Mouse (Mus musculus) liver, embryonic 15.5 days (tissue): ENCODE measurements around the gene Bcam. TPM values are rescaled to one million over a fixed set of nuclear protein-coding genes. Genes with fewer than 3 reads are reported as not detected.
A peak's percentile ranks its signal among the peaks of the same experiment; 100 is the strongest.
"Not testable (repeated sequence)": the region's sequence is repeated elsewhere in the genome, so short reads cannot be mapped to it uniquely, and the experiment has no call there.

Source experiments
- ATAC-seq: fragments of 200-750 bp; cut with Nextera tagmentation; 2 replicates; pipeline ENCODE4 v1.8.0; 2017; ENCODE audit warnings: moderate number of reproducible peaks, mild to moderate bottlenecking, moderate library complexity; ENCODE audit not compliant: insufficient read depth
- H3K27ac ChIP-seq: fragments of 300-500 bp; sonication (generic); replicated peaks from 2 replicates; pipeline ENCODE4 v1.5.1; 2015; ENCODE audit warnings: mild to moderate bottlenecking, inconsistent platforms
- H3K27me3 ChIP-seq: fragments of 300-500 bp; sonication (generic); 2 replicates; pipeline ENCODE4 v1.6.1; 2015; ENCODE audit warnings: mild to moderate bottlenecking, inconsistent platforms
- H3K36me3 ChIP-seq: fragments of 300-500 bp; sonication (generic); replicated peaks from 2 replicates; pipeline ENCODE4 v1.6.1; 2015; ENCODE audit warnings: moderate library complexity, mild to moderate bottlenecking, inconsistent platforms
- H3K4me1 ChIP-seq: fragments of 300-500 bp; sonication (generic); replicated peaks from 2 replicates; pipeline ENCODE4 v1.6.1; 2015; ENCODE audit warnings: inconsistent platforms
- H3K4me2 ChIP-seq: fragments of 300-500 bp; sonication (generic); 2 replicates; pipeline ENCODE4 v1.6.1; 2015; ENCODE audit warnings: moderate library complexity, mild to moderate bottlenecking, inconsistent platforms
- H3K4me3 ChIP-seq: fragments of 300-500 bp; sonication (generic); replicated peaks from 2 replicates; pipeline ENCODE4 v1.5.1; 2015; ENCODE audit warnings: mild to moderate bottlenecking, inconsistent platforms
- H3K9ac ChIP-seq: fragments of 300-500 bp; sonication (generic); 2 replicates; pipeline ENCODE4 v1.6.1; 2015; ENCODE audit warnings: moderate library complexity, mild to moderate bottlenecking, inconsistent platforms
- H3K9me3 ChIP-seq: fragments of 300-500 bp; sonication (generic); replicated peaks from 2 replicates; pipeline ENCODE4 v1.6.1; 2016; ENCODE audit warnings: inconsistent platforms
- WGBS: fragments of 180-500 bp; shearing (Covaris S2); methylation state at CpG from one replicate; pipeline ENCODE4 v1.1.7; 2015; ENCODE audit warnings: mixed read lengths; ENCODE audit not compliant: insufficient replicate concordance; 5-methylcytosine and 5-hydroxymethylcytosine counted together
- polyA plus RNA-seq: library from polyadenylated mRNA; unstranded; fragments of >200 nt; fragmentation: Nextera tagmentation; extraction: Ambion mirVana; gene quantifications from 2 replicates; pipeline ENCODE4 v1.2.1, GENCODE M21; 2015

The Bcam gene
- polyA plus RNA-seq, 1 experiment from 2014 or later: 10.3 TPM

GRCm38 (mm10) chr7:19806356-19806969, 35.6 kb upstream of the Bcam start:
- Histone ChIP-seq H3K9ac (no peak overlapping the region), H3K27ac (no peak overlapping the region), H3K9me3 (no peaks in the 10 kb centered on the region), H3K4me3 (no peak overlapping the region), H3K4me1 (peaks cover 13% of the 10 kb centered on the region; the same call in 1 of the 2 replicates), H3K27me3 (no peaks in the 10 kb centered on the region), H3K4me2 (no peak overlapping the region), H3K36me3 (no peaks in the 10 kb centered on the region; the same call in 1 of the 2 replicates)
- 69% methylated on average over 8 of the region's 8 CpGs for WGBS
- ATAC-seq: no peak

GRCm38 (mm10) chr7:19802995-19803394, 32.2 kb upstream of the Bcam start:
- no peak overlapping the region for H3K9ac ChIP-seq
- no peaks in the 10 kb centered on the region for H3K27me3 ChIP-seq
- no peaks in the 10 kb centered on the region for H3K36me3 ChIP-seq
- H3K4me1 ChIP-seq: 0 out of 2 replicates have a peak, but pooled peaks cover 7% of the 10 kb centered on the region
- no peaks in the 10 kb centered on the region for H3K9me3 ChIP-seq
- H3K4me3 ChIP-seq: no peak overlapping the region
- H3K27ac ChIP-seq: no peak overlapping the region
- ATAC-seq: no peak
- WGBS: 20% methylated on average over 7 of the region's 7 CpGs
- no peak overlapping the region for H3K4me2 ChIP-seq

- Histone ChIP-seq H3K4me3 (no peak overlapping the region), H3K27me3 (peaks cover 16% of the 10 kb centered on the region), H3K9ac (no peak overlapping the region), H3K4me2 (no peak overlapping the region), H3K27ac (no peak overlapping the region), H3K9me3 (no peaks in the 10 kb centered on the region), H3K4me1 (0 out of 2 replicates have a peak, but pooled peaks cover 9% of the 10 kb centered on the region), H3K36me3 (no peaks in the 10 kb centered on the region)
- 18% methylated on average over 2 of the region's 2 CpGs for WGBS
- ATAC-seq: no peak
Measured at GRCm38 (mm10) chr7:19800764-19801163, 29.9 kb upstream of the Bcam start.

DNA sequence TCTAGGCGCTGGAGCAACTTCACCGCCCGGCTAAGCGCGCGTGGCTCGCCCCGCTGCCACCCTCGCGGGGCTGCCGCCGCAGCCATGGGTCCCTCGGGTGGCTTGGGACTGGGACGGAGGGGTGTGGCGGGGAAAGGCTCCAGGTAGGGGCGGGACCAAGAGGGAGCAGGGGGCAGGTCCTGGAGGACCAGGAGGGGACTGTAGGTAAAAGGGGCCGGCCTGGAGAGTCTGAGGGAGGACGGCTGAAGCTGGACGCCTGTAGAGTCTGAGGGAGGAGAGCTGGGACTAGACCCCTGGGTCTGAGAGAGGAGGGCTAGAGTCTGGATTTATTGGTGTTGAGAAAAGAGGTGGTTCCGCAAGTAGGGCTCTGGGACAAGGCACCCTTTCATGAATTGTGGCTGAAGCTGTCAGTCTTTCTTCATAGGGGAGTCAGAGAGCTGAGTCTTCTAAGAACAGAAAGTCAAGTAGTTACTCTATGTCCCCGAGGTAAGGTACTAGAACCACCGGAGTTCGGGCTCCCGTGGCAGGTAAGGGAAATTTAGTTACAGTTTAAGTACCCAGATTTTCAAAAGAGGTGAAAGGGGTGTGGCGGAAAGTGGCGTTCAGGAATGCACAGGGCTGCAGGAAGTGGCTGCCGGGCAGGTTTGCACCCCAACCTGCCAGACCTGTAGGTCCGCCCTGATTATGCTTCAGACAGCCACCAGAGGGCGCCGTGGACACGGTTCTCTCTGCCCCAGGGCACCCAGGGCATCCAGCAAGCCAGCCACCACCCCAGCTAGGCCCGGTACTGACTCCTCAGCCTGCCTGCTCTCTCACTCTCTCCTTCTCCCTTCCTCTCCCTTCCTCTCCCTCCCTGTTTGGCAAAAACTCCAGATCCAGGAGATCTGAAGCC, 26.1 kb upstream of the Bcam start, which contains the start of gene Cblc:
Gene Cblc (minus strand): TSS at position 113 of the 892 bp plus-strand sequence.
- no peak within 1 kb of the TSS for H3K9ac ChIP-seq
- H3K36me3 ChIP-seq: no peaks in the 10 kb centered on the region
- peak; percentile 75 for ATAC-seq
- H3K4me1 ChIP-seq: 0 out of 2 replicates have a peak, but pooled peaks cover 8% of the 10 kb centered on the region
- 3% methylated on average over 32 of the region's 32 CpGs for WGBS
- no peak within 1 kb of the TSS for H3K27ac ChIP-seq
- H3K9me3 ChIP-seq: no peaks in the 10 kb centered on the region
- H3K4me2 ChIP-seq: peak within 1 kb of the TSS; percentile 57
- peaks cover 23% of the 10 kb centered on the region for H3K27me3 ChIP-seq
- H3K4me3 ChIP-seq: peak within 1 kb of the TSS; percentile 42

GRCm38 (mm10) chr7:19796254-19796653, 25.4 kb upstream of the Bcam start:
- no peak overlapping the region for H3K9ac ChIP-seq
- peak overlapping the region; percentile 57 for H3K4me2 ChIP-seq
- H3K27me3 ChIP-seq: peaks cover 26% of the 10 kb centered on the region
- no peak for ATAC-seq
- whole genome bisulfite sequencing: 14% methylated on average over 18 of the region's 18 CpGs
- H3K9me3 ChIP-seq: no peaks in the 10 kb centered on the region
- no peak overlapping the region for H3K27ac ChIP-seq
- H3K4me1 ChIP-seq: 0 out of 2 replicates have a peak, but pooled peaks cover 8% of the 10 kb centered on the region
- H3K36me3 ChIP-seq: no peaks in the 10 kb centered on the region
- peak overlapping the region; percentile 42 for H3K4me3 ChIP-seq

GRCm38 (mm10) chr7:19795236-19795635, 24.4 kb upstream of the Bcam start:
- no peak for ATAC-seq
- Histone ChIP-seq H3K36me3 (no peaks in the 10 kb centered on the region), H3K4me2 (no peak overlapping the region), H3K4me1 (peaks cover 15% of the 10 kb centered on the region; the same call in 1 of the 2 replicates), H3K9me3 (no peaks in the 10 kb centered on the region), H3K9ac (no peak overlapping the region), H3K4me3 (no peak overlapping the region), H3K27me3 (peaks cover 35% of the 10 kb centered on the region), H3K27ac (no peak overlapping the region)
- 64% methylated on average over 2 of the region's 2 CpGs for WGBS

DNA sequence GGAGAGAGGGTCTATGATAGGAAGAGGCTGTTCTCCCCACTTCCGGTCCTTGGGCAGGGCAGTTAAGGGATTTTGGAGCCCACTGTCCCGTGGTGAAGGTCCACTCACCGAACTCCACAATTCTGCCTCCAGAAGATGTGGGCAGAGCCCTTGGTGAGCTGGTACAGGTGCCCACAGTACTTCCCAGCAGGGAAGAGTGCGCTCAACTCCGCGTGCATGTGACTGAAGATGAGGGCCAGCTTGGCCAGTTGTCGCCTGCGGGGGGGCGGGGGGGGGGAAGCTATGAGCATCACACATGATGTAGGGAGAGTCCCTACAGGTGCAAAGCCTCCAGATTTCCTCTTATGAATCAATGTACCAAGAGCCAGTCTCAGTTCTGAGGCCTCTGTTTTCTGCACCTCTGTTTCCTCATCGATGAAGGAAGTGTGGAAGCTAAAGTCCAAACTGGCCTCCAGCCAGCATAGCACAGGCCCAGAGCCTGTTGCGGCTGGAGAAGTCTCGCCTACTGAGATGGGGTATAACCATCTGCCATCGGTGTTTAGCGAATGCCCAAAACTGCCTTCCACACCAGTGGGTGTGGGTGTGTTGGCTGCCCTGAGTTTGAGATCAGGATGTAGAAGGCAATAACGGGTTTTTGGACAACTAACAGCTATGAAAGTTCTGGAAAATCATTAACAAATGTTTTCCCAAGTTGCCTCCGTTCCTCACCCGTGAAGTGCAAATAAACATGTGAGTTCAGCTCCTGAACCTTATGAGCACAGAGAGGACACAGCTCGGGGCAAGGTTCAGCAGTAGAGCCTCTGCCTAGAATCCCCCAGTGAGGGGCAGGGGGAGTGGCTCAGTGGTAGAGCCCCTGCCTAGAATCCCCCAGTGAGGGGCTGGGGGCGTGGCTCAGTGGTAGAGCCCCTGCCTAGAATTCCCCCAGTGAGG, 22.1 kb upstream of the Bcam start:
- no peak for ATAC-seq

GRCm38 (mm10) chr7:19791504-19791903, 20.7 kb upstream of the Bcam start:
- H3K27ac ChIP-seq, H3K4me3 ChIP-seq, H3K36me3 ChIP-seq, ATAC-seq, H3K9me3 ChIP-seq, H3K4me2 ChIP-seq, H3K9ac ChIP-seq: not testable (repeated sequence)
- H3K27me3 ChIP-seq: peaks cover 36% of the 10 kb centered on the region
- peaks cover 22% of the 10 kb centered on the region; the same call in 1 of the 2 replicates for H3K4me1 ChIP-seq
- 66% methylated on average over 2 of the region's 2 CpGs for WGBS

More for the DNA sequence above, 22.1 kb upstream of the Bcam start:
- H3K27me3 ChIP-seq: peaks cover 45% of the 10 kb centered on the region
- H3K9me3 ChIP-seq: no peaks in the 10 kb centered on the region
- no peak overlapping the region; the same call in 1 of the 2 replicates for H3K27ac ChIP-seq
- H3K9ac ChIP-seq: no peak overlapping the region
- no peak overlapping the region for H3K4me2 ChIP-seq
- H3K4me1 ChIP-seq: peaks cover 22% of the 10 kb centered on the region; the same call in 1 of the 2 replicates
- H3K4me3 ChIP-seq: no peak overlapping the region
- no peaks in the 10 kb centered on the region for H3K36me3 ChIP-seq
- WGBS: 66% methylated on average over 19 of the region's 19 CpGs

DNA sequence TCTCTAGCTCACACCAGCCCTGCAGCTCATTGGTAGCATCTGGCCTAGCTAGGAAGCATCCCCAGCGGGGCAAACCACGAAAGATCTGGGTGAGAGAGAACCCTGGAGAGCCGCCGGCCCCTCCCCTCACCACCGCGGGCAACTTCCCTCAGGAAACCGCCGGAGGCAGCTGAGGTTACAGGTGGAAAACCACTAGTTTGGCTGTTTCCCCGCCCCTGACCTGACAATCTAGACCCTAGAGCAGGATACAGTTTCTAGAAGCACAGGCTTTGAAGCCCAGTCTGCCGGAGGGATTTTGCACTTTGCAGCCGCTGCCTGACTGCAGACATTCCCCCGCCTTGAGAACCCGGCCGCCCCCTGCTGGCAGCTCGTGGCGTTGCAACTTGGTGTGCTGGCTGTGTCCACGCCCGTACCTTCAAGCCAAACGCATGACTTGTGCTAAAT, 19.1 kb upstream of the Bcam start:
- Histone ChIP-seq H3K27ac (no peak overlapping the region), H3K4me3 (peak overlapping the region; percentile 37), H3K27me3 (peaks cover 23% of the 10 kb centered on the region; the same call in 1 of the 2 replicates), H3K4me1 (peaks cover 31% of the 10 kb centered on the region), H3K9ac (no peak overlapping the region), H3K36me3 (no peaks in the 10 kb centered on the region), H3K9me3 (no peaks in the 10 kb centered on the region), H3K4me2 (peak overlapping the region; percentile 67)
- peak; percentile 6; the same call in 1 of the 2 replicates for ATAC-seq
- 2% methylated on average over 19 of the region's 19 CpGs for WGBS

DNA sequence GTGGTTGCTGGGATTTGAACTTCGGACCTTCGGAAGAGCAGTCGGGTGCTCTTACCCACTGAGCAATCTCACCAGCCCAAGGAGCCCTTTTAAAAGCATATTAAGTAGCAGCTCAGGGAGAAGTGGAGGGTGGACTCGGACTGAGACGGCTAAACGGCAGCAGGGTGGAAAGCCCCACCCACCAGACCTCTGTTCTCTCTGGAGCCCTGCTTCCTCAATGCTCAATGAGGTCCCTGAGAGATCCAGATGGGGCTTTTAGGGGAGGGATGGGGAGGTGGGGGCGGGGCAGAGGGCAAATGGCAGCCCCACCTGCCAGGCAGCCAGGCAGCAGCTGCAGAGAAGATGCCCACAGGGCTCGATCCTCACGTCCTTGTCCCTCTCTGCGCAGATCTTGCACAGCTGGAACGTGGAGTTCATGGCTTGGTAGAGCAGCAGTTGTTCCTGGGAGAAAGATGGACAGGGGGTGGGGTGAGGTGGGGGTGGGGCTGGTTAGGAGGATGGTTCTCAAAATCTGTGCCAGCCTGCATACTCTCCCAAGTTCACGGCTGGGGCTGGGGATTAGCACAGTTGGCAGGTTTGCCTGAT, 15.2 kb upstream of the Bcam start:
- no peak for ATAC-seq
- Histone ChIP-seq H3K27ac (no peak overlapping the region), H3K4me2 (no peak overlapping the region), H3K27me3 (peaks cover 18% of the 10 kb centered on the region; the same call in 1 of the 2 replicates), H3K9me3 (no peaks in the 10 kb centered on the region), H3K4me1 (peaks cover 39% of the 10 kb centered on the region), H3K36me3 (no peaks in the 10 kb centered on the region), H3K9ac (no peak overlapping the region), H3K4me3 (no peak overlapping the region)
- whole genome bisulfite sequencing: 32% methylated on average over 12 of the region's 12 CpGs
